8 mouse cellular contexts compared by ENCODE assay signal in the genomic region with DNA sequence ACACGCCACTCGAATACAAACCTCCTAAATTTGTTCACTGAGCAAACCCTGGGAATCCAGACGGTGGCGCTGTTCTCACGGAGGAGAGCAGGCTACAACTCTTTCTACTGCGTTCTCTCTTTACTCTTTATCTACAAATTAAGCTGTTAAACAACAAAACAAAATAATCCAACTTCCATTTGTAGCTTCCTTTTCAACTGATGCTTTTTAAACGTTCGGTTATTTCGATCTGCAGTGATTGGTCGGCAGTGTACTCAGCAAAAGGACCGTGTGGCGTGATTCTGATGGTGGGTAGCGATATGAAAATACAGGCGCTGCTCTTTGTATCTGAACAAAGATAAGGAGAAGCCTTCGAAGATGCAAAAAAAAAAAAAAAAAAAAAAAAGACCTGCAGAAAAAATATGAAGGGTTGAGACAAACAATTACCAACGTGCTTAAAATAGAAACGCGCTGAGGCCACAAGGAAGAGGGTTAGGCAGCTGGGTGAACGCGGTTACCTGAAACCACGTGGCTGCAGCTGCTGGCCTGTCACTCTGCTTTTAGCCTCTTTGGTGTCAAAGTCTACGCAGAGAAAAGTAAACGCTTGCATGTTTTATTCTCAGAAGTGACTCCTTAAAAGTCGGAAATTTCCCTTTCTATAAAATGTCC.
DNase-seq lines count a peak whose midpoint lies in the region; ATAC-seq and TF ChIP-seq lines count a peak whose summit lies in the region.

No protein-coding gene starts in this region.

- peak overlapping the region; percentile 54 for H3K4me3 ChIP-seq in layer of hippocampus, adult 2 months
- H3K4me3 ChIP-seq in forebrain, embryonic 10.5 days: peak overlapping the region; percentile 51
- peak overlapping the region; percentile 40 for H3K4me3 ChIP-seq in hindbrain, embryonic 13.5 days
- H3K4me3 ChIP-seq in limb, embryonic 13.5 days: peak overlapping the region; percentile 47
- H3K4me3 ChIP-seq in midbrain, embryonic 14.5 days (replicated peaks; ENCODE audit: low read depth, low read length): peak overlapping the region; percentile 38
- peak overlapping the region; percentile 31 for H3K4me3 ChIP-seq in stomach, embryonic 14.5 days (ENCODE audit: low read depth, low read length)

- peak; percentile 95 for TF ChIP-seq CTCF in layer of hippocampus, adult 2 months (conservative IDR thresholded peaks at IDR 0.05)

- H3K9me3 ChIP-seq in forebrain, embryonic 10.5 days: no peaks in the 10 kb centered on the region
- H3K9me3 ChIP-seq in hindbrain, embryonic 13.5 days: no peaks in the 10 kb centered on the region
- no peaks in the 10 kb centered on the region for H3K9me3 ChIP-seq in limb, embryonic 13.5 days
- H3K9me3 ChIP-seq in midbrain, embryonic 14.5 days (ENCODE audit: control insufficient read depth, low read length): no peaks in the 10 kb centered on the region
- no peaks in the 10 kb centered on the region for H3K9me3 ChIP-seq in stomach, embryonic 14.5 days (ENCODE audit: control insufficient read depth, low read depth, low read length)

- H3K4me1 ChIP-seq in forebrain, embryonic 10.5 days: peaks cover 17% of the 10 kb centered on the region
- 0 out of 2 replicates have a peak, but pooled peaks cover 6% of the 10 kb centered on the region for H3K4me1 ChIP-seq in hindbrain, embryonic 13.5 days (replicated peaks)
- peaks cover 13% of the 10 kb centered on the region for H3K4me1 ChIP-seq in limb, embryonic 13.5 days
- 0 out of 2 replicates have a peak, but pooled peaks cover 3% of the 10 kb centered on the region for H3K4me1 ChIP-seq in midbrain, embryonic 14.5 days (ENCODE audit: control insufficient read depth, insufficient read depth, low read length)
- H3K4me1 ChIP-seq in stomach, embryonic 14.5 days (ENCODE audit: control insufficient read depth, insufficient read depth, low read length): peaks cover 2% of the 10 kb centered on the region; the same call in 1 of the 2 replicates

- no peaks in the 10 kb centered on the region for H3K27me3 ChIP-seq in forebrain, embryonic 10.5 days (ENCODE audit: poor library complexity, severe bottlenecking)
- H3K27me3 ChIP-seq in hindbrain, embryonic 13.5 days: 0 out of 2 replicates have a peak, but pooled peaks cover 3% of the 10 kb centered on the region
- H3K27me3 ChIP-seq in limb, embryonic 13.5 days: no peaks in the 10 kb centered on the region
- H3K27me3 ChIP-seq in midbrain, embryonic 14.5 days (ENCODE audit: control insufficient read depth, insufficient read depth, low read length): no peaks in the 10 kb centered on the region
- H3K27me3 ChIP-seq in stomach, embryonic 14.5 days (ENCODE audit: control insufficient read depth, insufficient read depth, low read length): no peaks in the 10 kb centered on the region

- DNase-seq in layer of hippocampus, adult 2 months (ENCODE audit: low spot score in 2 of 2): peak; percentile 32 to 57
- DNase-seq in layer of hippocampus, adult 8-10 months (ENCODE audit: low spot score in 2 of 2): no peak
- DNase-seq in brain, adult 2 months (ENCODE audit: low read depth, low spot score): peak; percentile 83
- peak; percentile 72 for DNase-seq in forebrain, embryonic 10.5 days (ENCODE audit: extremely low spot score, low spot score)
- DNase-seq in midbrain, embryonic 14.5 days: peak; percentile 93

- ATAC-seq in hindbrain, embryonic 13.5 days (ENCODE audit: low FRiP score): no peak
- ATAC-seq in limb, embryonic 13.5 days (ENCODE audit: low FRiP score, low read depth): no peak
- ATAC-seq in midbrain, embryonic 14.5 days (ENCODE audit: low FRiP score, low TSS enrichment): no peak
- ATAC-seq in stomach, embryonic 14.5 days (ENCODE audit: insufficient number of reproducible peaks, insufficient read depth, low FRiP score, low read depth): no peak

- H3K9ac ChIP-seq in hindbrain, embryonic 13.5 days: peak overlapping the region; percentile 36; the same call in 1 of the 2 replicates
- H3K9ac ChIP-seq in limb, embryonic 13.5 days: no peak overlapping the region
- peak overlapping the region; percentile 49 for H3K9ac ChIP-seq in midbrain, embryonic 14.5 days (replicated peaks; ENCODE audit: low read length)
- peak overlapping the region; percentile 45 for H3K9ac ChIP-seq in stomach, embryonic 14.5 days (replicated peaks; ENCODE audit: low read depth, low read length)

- WGBS in forebrain, embryonic 10.5 days: 4% methylated on average over 24 of the region's 24 CpGs
- WGBS in hindbrain, embryonic 13.5 days: 4% methylated on average over 24 of the region's 24 CpGs
- 4% methylated on average over 24 of the region's 24 CpGs for WGBS in limb, embryonic 13.5 days
- 4% methylated on average over 24 of the region's 24 CpGs for WGBS in midbrain, embryonic 14.5 days
- 3% methylated on average over 24 of the region's 24 CpGs for WGBS in stomach, embryonic 14.5 days

- peak overlapping the region; percentile 57; the same call in 1 of the 2 replicates for H3K27ac ChIP-seq in layer of hippocampus, adult 2 months
- peak overlapping the region; percentile 78 for H3K27ac ChIP-seq in forebrain, embryonic 10.5 days
- H3K27ac ChIP-seq in hindbrain, embryonic 13.5 days: no peak overlapping the region
- no peak overlapping the region for H3K27ac ChIP-seq in limb, embryonic 13.5 days
- no peak overlapping the region for H3K27ac ChIP-seq in midbrain, embryonic 14.5 days (replicated peaks; ENCODE audit: low read depth, low read length)
- H3K27ac ChIP-seq in stomach, embryonic 14.5 days (ENCODE audit: low read length): no peak overlapping the region

- peak overlapping the region; percentile 51 for H3K4me2 ChIP-seq in hindbrain, embryonic 13.5 days
- peak overlapping the region; percentile 66 for H3K4me2 ChIP-seq in limb, embryonic 13.5 days (replicated peaks)
- H3K4me2 ChIP-seq in midbrain, embryonic 14.5 days (ENCODE audit: low read length): peak overlapping the region; percentile 60
- peak overlapping the region; percentile 50 for H3K4me2 ChIP-seq in stomach, embryonic 14.5 days (replicated peaks; ENCODE audit: low read depth, low read length)

- no peaks in the 10 kb centered on the region for H3K36me3 ChIP-seq in forebrain, embryonic 10.5 days (replicated peaks)
- H3K36me3 ChIP-seq in hindbrain, embryonic 13.5 days: no peaks in the 10 kb centered on the region
- H3K36me3 ChIP-seq in limb, embryonic 13.5 days: no peaks in the 10 kb centered on the region
- H3K36me3 ChIP-seq in midbrain, embryonic 14.5 days (ENCODE audit: control insufficient read depth, insufficient read depth, low read length): no peaks in the 10 kb centered on the region
- no peaks in the 10 kb centered on the region for H3K36me3 ChIP-seq in stomach, embryonic 14.5 days (ENCODE audit: control insufficient read depth, insufficient read depth, low read length)

Comparison
In these comparisons a context has a peak if more than half of its experiments do, and no peak if none do; other contexts are left out.
1. DNase-seq: peak in layer of hippocampus, adult 2 months (2 of 2), brain, adult 2 months (single experiment), forebrain, embryonic 10.5 days (single experiment) and midbrain, embryonic 14.5 days (single experiment); none in layer of hippocampus, adult 8-10 months (0 of 2).
2. H3K27ac ChIP-seq: peak in layer of hippocampus, adult 2 months (single experiment) and forebrain, embryonic 10.5 days (single experiment); none in hindbrain, embryonic 13.5 days (single experiment), limb, embryonic 13.5 days (single experiment), midbrain, embryonic 14.5 days (single experiment) and stomach, embryonic 14.5 days (single experiment).
3. Peak in every context shown above with its lines, with median percentiles within 50 percentile points of each other: H3K4me3 ChIP-seq and H3K4me2 ChIP-seq.